Mouse (Mus musculus) thymus, postnatal 14 days (tissue): Measurements from ENCODE around the gene Trdn.

ENCODE experiments used
- DNase-seq: peaks from one replicate; pipeline ENCODE4 v3.0.0; 2021

The Trdn gene

GRCm38 (mm10) chr10:33080254-33080653, at the start of gene Trdn:
Gene Trdn (plus strand): TSS chr10:33080554.
- no peak for DNase-seq

- no peak for DNase-seq
Measured at GRCm38 (mm10) chr10:33060771-33061170, 19.6 kb upstream of the Trdn start.

DNA sequence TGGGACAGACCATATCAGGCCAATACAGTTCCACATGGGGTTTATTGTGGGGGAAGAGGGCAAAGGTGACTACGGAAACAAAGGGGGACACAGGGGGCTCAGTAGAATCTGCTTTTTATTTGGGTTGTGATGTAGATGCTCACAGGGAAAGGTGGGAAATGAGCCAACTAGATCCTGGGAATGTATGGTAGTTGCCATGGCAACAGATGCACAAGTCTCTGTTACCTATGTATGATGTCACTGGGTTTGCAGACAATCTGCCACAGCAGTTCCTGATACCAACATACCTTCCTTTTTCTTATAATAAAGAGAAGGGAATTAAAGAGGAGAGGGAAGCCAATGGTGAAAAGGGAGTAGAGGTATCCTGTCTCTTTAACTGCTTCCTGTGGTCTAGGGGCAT, 14.8 kb upstream of the Trdn start:
- no peak for DNase-seq

DNA sequence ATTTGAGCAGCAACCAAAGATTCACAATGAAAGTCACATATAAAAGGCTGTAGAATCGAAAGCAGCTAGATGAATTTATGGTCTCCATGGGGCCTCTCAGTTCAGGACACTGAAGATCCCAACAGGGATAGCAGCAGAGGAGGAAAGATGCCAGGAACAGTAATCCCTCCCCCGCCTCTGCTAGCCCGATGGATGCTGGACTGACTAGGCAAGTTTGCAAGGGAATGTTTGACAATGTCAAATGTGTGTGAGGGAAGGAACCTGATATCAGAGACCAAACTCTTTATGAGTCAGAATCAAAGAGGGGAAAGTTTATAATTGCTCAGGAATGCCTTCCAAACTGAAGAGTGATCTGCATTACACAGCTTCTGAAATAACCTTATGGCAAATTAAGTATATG, 7.2 kb upstream of the Trdn start:
- no peak for DNase-seq

DNA sequence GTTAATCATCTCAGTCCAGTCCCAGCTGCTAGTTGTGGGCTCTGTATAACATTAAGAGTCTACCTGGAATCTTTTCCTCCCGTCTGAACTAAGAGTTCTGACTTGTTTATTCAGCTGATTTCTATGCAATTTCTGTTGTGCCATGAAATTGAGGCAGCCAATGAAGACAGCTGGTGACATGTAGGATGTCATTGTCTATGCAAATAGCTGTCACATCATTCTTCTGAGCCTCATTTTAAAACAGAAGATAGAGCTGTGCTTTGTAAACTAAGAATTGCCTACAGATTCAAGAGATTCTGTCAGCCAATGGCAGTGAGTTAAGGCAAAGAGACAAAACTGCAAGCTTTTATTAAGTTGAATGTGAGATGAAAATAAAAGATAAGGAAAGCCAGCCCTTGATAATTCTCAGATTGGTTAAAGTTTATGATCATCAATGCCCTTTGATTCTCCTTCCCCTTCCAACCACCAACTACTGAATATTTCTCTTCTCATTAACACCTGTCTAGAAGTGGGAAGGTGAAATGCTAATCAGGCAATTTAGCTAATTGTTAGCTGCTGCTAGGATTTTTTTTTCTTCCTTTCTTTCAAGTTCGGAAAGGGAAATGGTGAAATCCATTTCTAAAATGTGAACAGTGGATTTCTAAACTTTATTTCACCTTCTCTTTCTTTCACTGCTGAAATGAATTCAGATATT, 1.9 kb downstream of the Trdn start:
- no peak for DNase-seq

DNA sequence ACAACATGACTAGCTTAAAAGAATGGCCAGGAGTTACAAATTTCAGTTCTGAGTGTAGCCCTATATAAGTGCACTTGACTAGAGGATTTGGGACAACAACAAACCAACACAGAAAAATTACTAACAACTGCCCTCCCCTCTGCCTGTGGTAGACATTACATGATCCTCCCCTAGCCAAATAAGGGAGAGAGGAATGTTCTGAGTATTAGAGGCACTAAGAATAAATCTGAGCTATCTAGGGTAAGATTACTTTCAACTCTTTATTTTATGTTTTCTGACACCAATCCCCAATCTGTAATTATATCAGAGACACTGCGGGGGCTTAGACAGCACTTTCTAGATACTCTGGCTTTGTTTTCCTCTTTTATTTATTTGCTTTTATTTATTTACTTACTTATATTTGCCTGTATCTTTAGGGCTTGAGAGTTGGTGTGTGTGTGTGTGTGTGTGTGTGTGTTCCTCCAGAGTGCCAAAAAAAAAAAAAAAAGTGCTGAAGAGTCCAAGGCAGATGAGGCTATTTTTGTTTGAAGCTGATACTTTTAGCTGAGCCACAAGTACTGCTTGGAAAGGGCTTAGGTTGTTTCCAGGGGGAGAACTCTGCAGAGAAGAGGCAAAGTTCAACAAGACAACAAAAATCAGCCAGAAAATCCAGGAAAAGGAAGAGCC, 2.7 kb downstream of the Trdn start:
- no peak for DNase-seq

DNA sequence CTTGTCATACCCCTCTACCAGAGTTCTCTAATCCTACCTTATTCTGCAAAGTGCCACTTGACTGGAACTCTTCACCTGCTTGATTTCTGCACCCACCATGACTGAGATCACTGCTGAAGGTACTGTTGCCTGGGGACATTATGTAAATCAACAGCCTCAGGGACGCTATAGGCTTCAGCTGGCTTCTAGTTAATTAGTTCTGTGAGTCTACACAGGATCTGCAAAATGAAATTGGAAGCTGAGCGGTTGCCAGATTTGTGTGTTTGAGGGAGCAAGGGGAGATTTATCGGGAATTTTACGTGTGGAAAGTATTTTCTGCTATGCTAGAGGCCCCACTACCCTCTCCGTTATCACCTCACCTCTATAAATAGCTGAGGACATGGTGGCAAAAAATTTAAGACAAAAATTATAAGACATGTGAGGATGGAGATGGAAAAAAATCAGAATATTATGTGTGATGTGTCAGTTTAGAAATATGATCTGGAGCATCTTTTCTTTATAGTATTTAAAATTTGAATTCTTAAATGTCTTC, 3.3 kb downstream of the Trdn start:
- no peak for DNase-seq

DNA sequence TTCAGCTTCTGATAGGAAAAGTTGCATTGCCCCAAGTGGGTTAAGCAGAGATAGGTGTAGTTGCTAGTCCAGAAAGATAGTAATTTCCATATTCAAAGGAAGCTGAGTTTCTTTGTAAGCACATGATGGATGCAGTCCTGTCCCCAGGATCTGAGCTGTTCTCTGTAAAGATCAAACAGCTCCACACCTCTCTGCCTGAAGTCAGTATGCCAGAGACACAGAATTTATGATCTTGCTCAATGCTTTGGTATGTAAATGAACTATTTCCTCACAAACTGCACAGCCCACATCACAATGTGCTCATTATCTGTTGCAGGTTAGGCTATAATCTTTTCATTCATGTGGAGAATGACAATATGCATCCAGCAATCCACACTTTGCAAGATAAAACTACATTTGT, 8.0 kb downstream of the Trdn start:
- DNase-seq: no peak

GRCm38 (mm10) chr10:33092400-33092799, 12.0 kb downstream of the Trdn start:
- no peak for DNase-seq

DNA sequence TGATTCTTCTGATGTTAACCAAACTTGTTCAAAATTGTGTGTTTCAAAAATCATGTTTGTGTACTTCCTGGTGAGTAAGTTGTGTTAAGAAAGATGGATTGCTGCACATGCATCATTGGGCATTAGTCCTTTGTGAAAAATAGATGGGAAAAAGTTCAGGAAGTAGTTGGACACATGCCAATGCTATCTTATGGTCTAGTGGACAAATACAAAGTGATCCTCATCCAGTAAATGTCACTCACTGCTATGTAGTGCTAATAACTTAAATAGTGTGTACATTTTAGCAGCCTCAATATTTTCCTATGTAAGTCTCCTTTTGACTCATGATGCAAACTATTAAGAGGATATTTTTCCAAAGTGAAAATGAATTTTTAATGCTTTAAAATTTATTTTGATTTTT, 27.6 kb downstream of the Trdn start:
- no peak for DNase-seq

- no peak for DNase-seq
Measured at GRCm38 (mm10) chr10:33123028-33123427, 42.7 kb downstream of the Trdn start.

DNA sequence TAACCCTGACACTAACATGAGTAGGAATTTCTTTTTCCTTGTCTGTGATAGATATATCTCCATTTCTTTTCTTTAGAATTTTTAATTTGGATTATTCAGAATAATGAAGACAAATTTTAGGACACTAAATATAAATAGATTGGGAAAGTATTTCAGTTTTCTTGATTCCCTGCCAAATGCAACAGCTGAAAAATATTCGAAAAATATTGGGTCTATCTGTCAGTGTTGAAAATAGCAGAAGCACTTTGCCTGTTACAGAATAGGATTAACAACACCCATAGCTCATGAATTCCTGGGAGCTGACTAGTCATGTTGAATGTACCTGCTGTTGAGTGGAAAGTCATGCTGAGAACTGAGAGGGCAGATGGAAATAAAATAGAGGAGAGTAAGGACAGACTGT, 64.6 kb downstream of the Trdn start:
- DNase-seq: no peak

- DNase-seq: no peak
Measured at GRCm38 (mm10) chr10:33179731-33180631, 99.6 kb downstream of the Trdn start.

GRCm38 (mm10) chr10:33189031-33189430, 108.7 kb downstream of the Trdn start:
- no peak for DNase-seq

DNA sequence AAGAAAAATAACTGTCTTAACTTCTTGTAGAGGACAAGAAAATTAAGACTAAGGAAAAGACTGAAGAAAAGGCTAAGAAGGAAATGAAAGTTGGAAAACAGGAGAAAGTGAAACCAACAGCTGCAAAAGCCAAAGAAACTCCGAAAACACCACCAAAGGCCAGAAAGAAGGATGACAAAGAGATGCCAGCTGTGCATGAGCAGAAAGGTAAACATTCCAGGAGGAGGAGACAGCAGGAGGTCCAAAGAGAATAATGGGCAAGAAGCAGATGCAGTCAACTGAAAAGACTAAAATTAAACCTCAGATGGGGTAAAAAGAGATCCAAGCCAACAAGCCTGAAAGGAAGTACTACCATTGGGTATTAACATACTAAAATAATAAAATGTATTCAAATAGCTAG, 115.6 kb downstream of the Trdn start:
- no peak for DNase-seq

DNA sequence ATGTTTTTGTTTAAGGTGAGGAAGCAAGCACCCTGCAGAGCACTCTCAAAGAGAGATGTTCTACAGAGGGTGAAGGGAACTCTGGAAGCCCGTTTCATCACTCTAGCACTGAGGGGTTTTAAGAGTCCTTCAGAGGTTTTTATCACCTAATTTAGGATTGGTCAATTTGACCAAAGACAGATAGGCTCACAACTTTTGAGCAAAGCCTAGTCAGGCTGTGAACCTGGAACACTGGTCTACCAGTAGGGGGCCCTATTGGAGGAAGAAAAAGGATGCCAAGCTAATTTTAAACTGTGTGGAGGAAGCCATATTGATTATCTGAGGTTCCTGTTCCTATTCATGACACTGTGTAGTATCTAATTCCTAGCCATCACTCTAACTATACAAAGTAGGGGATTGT, 117.9 kb downstream of the Trdn start:
- no peak for DNase-seq

GRCm38 (mm10) chr10:33210411-33210810, 130.1 kb downstream of the Trdn start:
- DNase-seq: no peak

- no peak for DNase-seq
Measured at GRCm38 (mm10) chr10:33253911-33254310, 173.6 kb downstream of the Trdn start.

DNA sequence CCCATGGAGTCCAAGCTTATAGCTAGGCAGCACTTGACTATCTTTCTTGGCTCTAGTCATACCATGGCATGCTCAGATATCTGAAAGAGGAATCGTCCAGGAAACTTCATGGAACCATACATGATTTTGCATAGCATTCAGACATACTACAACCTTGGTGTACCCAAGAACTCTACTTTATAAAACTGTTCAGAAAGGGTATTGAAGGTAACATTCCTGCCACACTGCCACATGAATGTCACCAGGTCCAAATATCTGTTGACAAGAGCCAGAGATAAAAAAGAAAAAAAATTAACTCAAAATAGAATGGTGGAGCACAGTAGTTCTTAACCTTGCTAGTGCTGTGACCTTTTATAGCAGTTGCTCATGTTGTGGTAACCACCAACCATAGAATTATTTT, 175.8 kb downstream of the Trdn start:
- no peak for DNase-seq

DNA sequence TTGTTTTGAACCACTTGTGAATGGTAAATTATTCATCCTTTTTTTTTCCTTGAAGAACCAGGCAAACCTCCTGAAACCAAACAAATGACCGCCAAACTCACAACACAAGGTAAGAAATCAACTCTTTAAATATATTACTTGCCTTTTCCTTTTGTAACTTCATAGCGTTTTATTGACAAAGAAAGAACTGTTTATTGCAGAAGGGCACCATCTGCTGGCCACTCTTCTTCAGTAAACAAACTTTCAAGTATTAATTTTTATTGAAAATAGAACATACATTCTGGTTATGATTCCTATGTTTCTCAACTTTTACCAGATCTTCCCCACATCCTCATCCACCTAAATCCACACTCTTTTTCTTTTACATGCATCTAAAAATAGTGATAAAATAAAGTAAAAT, 224.6 kb downstream of the Trdn start:
- DNase-seq: no peak

GRCm38 (mm10) chr10:33353026-33353425, 272.7 kb downstream of the Trdn start:
- no peak for DNase-seq

- DNase-seq: no peak
Measured at GRCm38 (mm10) chr10:33366521-33366920, 286.2 kb downstream of the Trdn start.

- no peak for DNase-seq
Measured at GRCm38 (mm10) chr10:33370534-33370933, 290.2 kb downstream of the Trdn start.
